Mouse (Mus musculus) kidney, embryonic 14.5 days (tissue): ENCODE results near the gene Cyth2. TPM values are rescaled to one million over a fixed set of nuclear protein-coding genes. Genes with fewer than 3 reads are reported as not detected.

Experiments
- ATAC-seq: fragments of 200-750 bp; cut with Nextera tagmentation; 2 replicates; pipeline ENCODE4 v1.8.0; 2017; ENCODE audit warnings: moderate number of reproducible peaks, mild to moderate bottlenecking, moderate TSS enrichment, moderate library complexity; ENCODE audit not compliant: low FRiP score, low TSS enrichment
- H3K27ac ChIP-seq: fragments of 300-500 bp; sonication (generic); 2 replicates; pipeline ENCODE4 v1.5.1; 2014; ENCODE audit warnings: low read depth, mild to moderate bottlenecking, low read length, moderate library complexity, mixed read lengths
- H3K27me3 ChIP-seq: fragments of 300-500 bp; sonication (generic); 2 replicates; pipeline ENCODE4 v1.6.1; 2014; ENCODE audit warnings: mild to moderate bottlenecking, low read length; ENCODE audit not compliant: control insufficient read depth, insufficient read depth
- H3K36me3 ChIP-seq: fragments of 300-500 bp; sonication (generic); 2 replicates; pipeline ENCODE4 v1.6.1; 2014; ENCODE audit warnings: low read length, mixed read lengths; ENCODE audit not compliant: control insufficient read depth, insufficient read depth
- H3K4me1 ChIP-seq: fragments of 300-500 bp; sonication (generic); 2 replicates; pipeline ENCODE4 v1.6.1; 2014; ENCODE audit warnings: low read length, mixed read lengths; ENCODE audit not compliant: control insufficient read depth, insufficient read depth
- H3K4me2 ChIP-seq: fragments of 300-500 bp; sonication (generic); replicated peaks from 2 replicates; pipeline ENCODE4 v1.6.1; 2014; ENCODE audit warnings: low read depth, mild to moderate bottlenecking, low read length
- H3K4me3 ChIP-seq: fragments of 300-500 bp; sonication (generic); 2 replicates; pipeline ENCODE4 v1.5.1; 2014; ENCODE audit warnings: mild to moderate bottlenecking, low read length
- H3K9ac ChIP-seq: fragments of 300-500 bp; sonication (generic); 2 replicates; pipeline ENCODE4 v1.6.1; 2014; ENCODE audit warnings: low read depth, mild to moderate bottlenecking, low read length, moderate library complexity
- H3K9me3 ChIP-seq: fragments of 300-500 bp; sonication (generic); 2 replicates; pipeline ENCODE4 v1.6.1; 2016; ENCODE audit warnings: low read length; ENCODE audit not compliant: control insufficient read depth
- WGBS: fragments of 180-500 bp; shearing (Covaris S2); extraction: QIAGEN DNeasy Blood & Tissue Kit; methylation state at CpG from one replicate; pipeline ENCODE4 v1.1.7; 2014; 5-methylcytosine and 5-hydroxymethylcytosine counted together
- polyA plus RNA-seq: library from polyadenylated mRNA; unstranded; fragments of >200 nt; fragmentation: Nextera tagmentation; extraction: Ambion mirVana; gene quantifications from 2 replicates; pipeline ENCODE4 v1.2.1, GENCODE M21; 2014

Cyth2 gene
- polyA plus RNA-seq, 1 experiment from 2014 or later: 109 TPM

DNA sequence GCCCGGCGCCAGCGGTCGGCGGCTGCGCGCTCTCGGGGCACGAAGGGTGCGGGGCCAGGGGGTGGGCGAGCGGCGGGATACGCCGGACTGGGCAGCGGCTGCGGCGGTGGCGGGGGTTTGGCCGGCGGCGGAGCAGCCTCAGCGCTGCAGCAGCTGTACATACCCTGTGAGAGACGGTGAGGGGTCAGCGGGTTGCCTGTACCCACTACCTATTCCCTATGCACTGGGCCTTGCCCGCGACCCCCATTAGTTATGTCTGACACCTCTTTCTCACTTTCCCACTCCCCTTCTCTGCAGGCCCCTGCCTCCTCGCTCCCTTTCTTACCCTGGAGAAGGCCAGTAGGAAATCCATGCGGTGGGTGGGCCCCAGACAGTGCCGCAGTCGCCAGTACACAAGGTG lies 19.5 kb upstream of the Cyth2 start:
- Histone ChIP-seq H3K4me3 (peak overlapping the region; percentile 42), H3K9me3 (no peaks in the 10 kb centered on the region; the same call in 1 of the 2 replicates), H3K27me3 (peaks cover 43% of the 10 kb centered on the region), H3K4me2 (peak overlapping the region; percentile 49), H3K36me3 (peaks cover 8% of the 10 kb centered on the region; the same call in 1 of the 2 replicates), H3K4me1 (peaks cover 23% of the 10 kb centered on the region), H3K9ac (peak overlapping the region; percentile 32; the same call in 1 of the 2 replicates), H3K27ac (no peak overlapping the region)
- WGBS: 2% methylated on average over 31 of the region's 31 CpGs
- no peak for ATAC-seq

DNA sequence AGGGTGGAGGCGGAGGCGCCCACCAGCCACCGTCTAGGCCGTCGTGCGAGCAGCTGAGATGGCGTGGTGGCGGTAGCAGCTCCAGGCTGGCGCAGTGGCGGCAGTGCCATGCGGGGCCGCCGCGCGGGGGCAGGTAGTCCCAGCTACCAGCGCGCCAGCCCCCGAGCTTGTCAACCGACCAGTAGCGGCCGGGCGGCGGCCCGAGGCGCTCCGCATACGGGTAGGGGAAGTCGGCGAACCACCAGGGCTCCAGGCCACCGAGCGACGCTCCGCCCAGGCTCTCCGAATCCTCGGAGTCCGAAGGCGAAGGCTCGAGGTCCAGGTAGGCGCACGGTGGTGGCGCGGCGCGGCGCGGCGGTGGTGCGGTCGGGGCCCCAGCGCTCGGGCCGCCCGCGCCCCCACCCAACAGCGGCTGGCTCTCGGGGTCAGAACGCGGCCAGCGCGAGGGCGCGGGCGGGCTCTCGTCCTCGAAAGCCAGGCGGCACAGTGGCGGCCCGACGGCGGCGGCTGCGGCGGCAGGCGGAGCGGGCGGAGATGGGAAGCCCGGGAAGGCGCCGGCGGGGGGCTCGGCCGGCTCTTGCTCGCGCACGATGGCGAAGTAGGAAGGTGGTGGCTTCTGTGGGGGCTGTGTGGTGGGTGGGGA lies 18.9 kb upstream of the Cyth2 start:
- H3K4me2 ChIP-seq: peak overlapping the region; percentile 49
- under 1% methylated on average over 63 of the region's 86 CpGs for WGBS
- peaks cover 14% of the 10 kb centered on the region; the same call in 1 of the 2 replicates for H3K36me3 ChIP-seq
- peak overlapping the region; percentile 32; the same call in 1 of the 2 replicates for H3K9ac ChIP-seq
- no peak for ATAC-seq
- peak overlapping the region; percentile 42 for H3K4me3 ChIP-seq
- H3K27ac ChIP-seq: no peak overlapping the region
- peaks cover 23% of the 10 kb centered on the region for H3K4me1 ChIP-seq
- H3K27me3 ChIP-seq: peaks cover 43% of the 10 kb centered on the region
- H3K9me3 ChIP-seq: no peaks in the 10 kb centered on the region; the same call in 1 of the 2 replicates

DNA sequence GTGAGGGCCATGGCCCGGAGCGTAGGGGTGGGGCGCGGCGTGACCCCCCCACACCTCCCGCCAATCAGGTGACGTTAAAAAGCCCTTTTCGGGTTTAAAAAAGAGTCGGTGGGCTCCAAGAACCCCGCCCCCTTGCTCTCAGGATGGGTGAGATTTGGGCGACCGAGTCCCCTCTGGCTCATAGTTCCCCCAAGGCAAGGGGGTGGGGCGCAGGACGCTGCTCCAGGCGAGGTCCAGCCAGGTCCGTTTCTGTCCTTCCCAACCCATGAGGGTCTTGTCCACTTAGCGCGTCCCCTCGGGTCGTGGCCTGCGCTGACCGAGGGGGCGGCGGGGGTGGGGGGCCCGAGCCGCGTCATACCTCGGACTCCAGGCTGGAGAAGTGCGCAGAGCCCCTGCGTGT lies 18.0 kb upstream of the Cyth2 start:
- Histone ChIP-seq H3K4me2 (peak overlapping the region; percentile 49), H3K4me1 (peaks cover 23% of the 10 kb centered on the region), H3K27me3 (peaks cover 43% of the 10 kb centered on the region), H3K36me3 (peaks cover 23% of the 10 kb centered on the region), H3K9ac (peak overlapping the region; percentile 18; the same call in 1 of the 2 replicates), H3K27ac (no peak overlapping the region), H3K4me3 (peak overlapping the region; percentile 42), H3K9me3 (no peaks in the 10 kb centered on the region; the same call in 1 of the 2 replicates)
- 9% methylated on average over 30 of the region's 30 CpGs for WGBS
- ATAC-seq: no peak

DNA sequence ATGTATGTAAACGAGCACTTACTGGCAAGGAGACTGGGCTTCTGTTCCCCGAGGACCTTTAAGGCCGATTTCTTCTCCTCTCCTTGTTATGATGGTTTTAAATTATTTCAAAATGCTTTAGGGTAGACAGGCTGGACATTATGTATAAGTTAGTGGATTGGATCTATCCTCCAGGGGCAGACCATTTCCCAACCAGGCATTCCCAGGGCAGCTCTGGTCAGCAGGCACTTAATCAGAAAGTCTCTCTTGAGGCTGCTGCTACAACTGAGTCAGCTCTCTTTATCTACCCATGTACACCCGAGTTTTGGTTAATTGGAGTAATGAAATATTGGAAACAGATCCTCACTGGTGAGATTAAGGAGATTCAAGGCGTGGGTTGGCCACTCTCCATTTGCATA lies 16.7 kb upstream of the Cyth2 start:
- peak overlapping the region; percentile 84 for H3K4me3 ChIP-seq
- H3K9me3 ChIP-seq: no peaks in the 10 kb centered on the region
- 27% methylated on average over 5 of the region's 5 CpGs for WGBS
- no peak overlapping the region for H3K27ac ChIP-seq
- ATAC-seq: no peak
- H3K4me2 ChIP-seq: peak overlapping the region; percentile 82
- no peak overlapping the region for H3K9ac ChIP-seq
- H3K4me1 ChIP-seq: peaks cover 23% of the 10 kb centered on the region
- peaks cover 43% of the 10 kb centered on the region for H3K27me3 ChIP-seq
- peaks cover 36% of the 10 kb centered on the region for H3K36me3 ChIP-seq

DNA sequence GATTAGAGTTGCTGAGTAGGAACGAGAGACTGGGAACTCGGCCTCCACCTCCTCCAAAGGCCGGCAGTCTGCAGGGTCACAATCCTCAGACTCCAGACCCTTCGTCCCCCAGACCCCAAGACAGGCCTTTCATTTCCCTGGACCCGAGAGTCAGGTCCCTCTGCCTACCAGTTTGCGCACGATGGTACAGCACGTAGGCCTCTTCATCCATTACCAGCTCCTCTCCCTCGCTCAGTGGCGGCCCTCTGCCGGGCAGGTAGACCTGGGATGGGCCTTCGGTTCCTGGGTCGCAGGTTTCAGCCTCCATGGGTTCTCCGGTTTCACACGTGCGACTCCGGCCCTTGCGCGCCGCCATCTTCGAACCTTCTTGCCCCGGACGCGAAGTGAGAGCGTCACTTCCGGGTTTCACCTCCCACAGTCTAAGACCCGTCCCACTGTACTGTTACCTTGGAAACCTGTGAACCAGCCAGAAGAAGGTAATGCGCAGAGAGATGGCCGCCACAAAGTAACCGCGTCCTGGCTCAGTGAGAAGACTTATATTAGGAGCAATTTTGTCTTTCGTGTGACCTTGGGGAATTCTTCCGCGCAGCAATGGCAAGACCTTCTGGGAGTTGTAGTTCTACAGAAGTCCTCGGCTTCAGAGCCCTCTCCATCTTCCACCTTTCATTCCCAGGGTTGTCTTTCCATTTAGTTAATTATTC lies 16.2 kb upstream of the Cyth2 start, which contains the start of gene Grwd1:
Grwd1 (minus strand) TSS at position 518 of the 701 bp plus-strand sequence.
- H3K27me3 ChIP-seq: peaks cover 40% of the 10 kb centered on the region
- H3K4me3 ChIP-seq: peak within 1 kb of the TSS; percentile 84
- under 1% methylated on average over 35 of the region's 35 CpGs for WGBS
- no peaks in the 10 kb centered on the region for H3K9me3 ChIP-seq
- no peak within 1 kb of the TSS for H3K27ac ChIP-seq
- peaks cover 23% of the 10 kb centered on the region for H3K4me1 ChIP-seq
- peak; percentile 87 for ATAC-seq
- H3K36me3 ChIP-seq: peaks cover 41% of the 10 kb centered on the region
- H3K9ac ChIP-seq: peak within 1 kb of the TSS; percentile 72
- H3K4me2 ChIP-seq: peak within 1 kb of the TSS; percentile 82

DNA sequence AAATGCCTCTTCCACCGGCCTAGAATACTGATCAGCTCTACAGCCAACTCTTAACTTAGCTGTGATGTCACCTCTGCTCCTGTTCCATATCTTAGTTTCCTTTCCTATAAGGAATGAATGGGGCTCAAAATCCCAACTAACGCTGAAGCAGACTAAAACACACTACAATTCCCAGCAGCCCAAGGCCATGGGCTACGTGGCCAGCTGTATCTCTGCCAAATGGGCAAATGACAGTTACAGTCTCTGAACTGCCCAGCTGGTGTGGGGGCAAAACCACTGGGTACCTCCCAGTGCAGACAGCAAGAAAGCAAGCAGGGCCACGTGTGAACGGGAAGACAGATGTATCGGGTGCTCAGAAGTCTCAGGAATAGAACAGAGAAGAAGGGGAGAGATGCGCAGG lies 12.2 kb upstream of the Cyth2 start:
- 95% methylated on average over 7 of the region's 7 CpGs for WGBS
- no peak overlapping the region for H3K4me2 ChIP-seq
- H3K4me3 ChIP-seq: no peak overlapping the region
- peaks cover 56% of the 10 kb centered on the region for H3K36me3 ChIP-seq
- peaks cover 13% of the 10 kb centered on the region for H3K4me1 ChIP-seq
- no peak overlapping the region for H3K9ac ChIP-seq
- H3K9me3 ChIP-seq: no peaks in the 10 kb centered on the region
- H3K27ac ChIP-seq: no peak overlapping the region
- no peak for ATAC-seq
- peaks cover 2% of the 10 kb centered on the region for H3K27me3 ChIP-seq

DNA sequence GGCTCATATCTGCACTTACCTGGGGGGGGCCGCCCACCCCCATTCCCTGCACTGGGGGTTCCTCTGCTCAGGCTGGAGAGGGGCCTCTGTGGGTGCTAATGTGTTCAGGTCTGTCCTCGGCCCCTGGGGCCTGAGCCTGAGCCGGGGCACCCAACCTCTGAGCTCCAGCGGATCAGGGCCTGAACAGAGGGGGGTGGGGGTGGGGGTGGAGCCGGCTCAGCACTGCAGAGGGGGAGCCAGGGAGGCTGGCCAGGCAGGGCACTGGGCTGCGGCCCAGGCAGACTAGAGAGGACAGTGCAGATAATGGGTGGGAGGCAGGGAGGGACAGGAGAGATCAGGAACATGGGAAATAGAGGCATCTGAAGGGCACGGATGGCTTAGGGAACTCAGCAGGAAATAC lies 10.2 kb upstream of the Cyth2 start, which contains the start of gene Kcnj14:
Kcnj14 (minus strand) TSS at position 185 of the 400 bp plus-strand sequence.
- WGBS: 71% methylated on average over 7 of the region's 7 CpGs
- H3K4me3 ChIP-seq: no peak within 1 kb of the TSS
- no peak within 1 kb of the TSS for H3K4me2 ChIP-seq
- H3K9ac ChIP-seq: no peak within 1 kb of the TSS
- no peak within 1 kb of the TSS for H3K27ac ChIP-seq
- H3K27me3 ChIP-seq: no peaks in the 10 kb centered on the region
- no peaks in the 10 kb centered on the region for H3K9me3 ChIP-seq
- H3K4me1 ChIP-seq: peaks cover 7% of the 10 kb centered on the region
- ATAC-seq: no peak
- peaks cover 55% of the 10 kb centered on the region for H3K36me3 ChIP-seq

DNA sequence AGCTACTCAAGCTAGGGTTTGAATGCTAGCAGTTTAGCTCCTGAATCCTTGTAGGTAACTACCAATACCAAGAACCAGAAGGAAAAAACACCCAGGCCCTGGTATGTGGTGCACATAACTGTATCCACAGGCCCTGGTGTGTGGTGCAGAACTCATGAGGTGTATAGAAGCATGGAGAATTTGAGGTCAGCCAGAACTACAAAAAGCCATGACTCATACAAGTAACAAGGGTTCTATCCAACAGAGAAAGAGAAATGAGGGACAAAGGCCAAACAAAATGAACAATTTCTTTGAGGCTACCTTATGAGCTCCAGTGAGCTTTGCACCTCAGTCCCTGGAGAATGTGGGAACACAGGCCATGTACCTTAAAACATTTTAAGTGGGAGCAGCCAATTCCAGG lies 6.5 kb upstream of the Cyth2 start:
- no peak overlapping the region for H3K4me2 ChIP-seq
- H3K36me3 ChIP-seq: peaks cover 18% of the 10 kb centered on the region
- H3K4me3 ChIP-seq: no peak overlapping the region
- no peaks in the 10 kb centered on the region for H3K9me3 ChIP-seq
- no peak overlapping the region for H3K9ac ChIP-seq
- H3K4me1 ChIP-seq: 0 out of 2 replicates have a peak, but pooled peaks cover 4% of the 10 kb centered on the region
- H3K27me3 ChIP-seq: no peaks in the 10 kb centered on the region
- no peak overlapping the region for H3K27ac ChIP-seq
- ATAC-seq: no peak

DNA sequence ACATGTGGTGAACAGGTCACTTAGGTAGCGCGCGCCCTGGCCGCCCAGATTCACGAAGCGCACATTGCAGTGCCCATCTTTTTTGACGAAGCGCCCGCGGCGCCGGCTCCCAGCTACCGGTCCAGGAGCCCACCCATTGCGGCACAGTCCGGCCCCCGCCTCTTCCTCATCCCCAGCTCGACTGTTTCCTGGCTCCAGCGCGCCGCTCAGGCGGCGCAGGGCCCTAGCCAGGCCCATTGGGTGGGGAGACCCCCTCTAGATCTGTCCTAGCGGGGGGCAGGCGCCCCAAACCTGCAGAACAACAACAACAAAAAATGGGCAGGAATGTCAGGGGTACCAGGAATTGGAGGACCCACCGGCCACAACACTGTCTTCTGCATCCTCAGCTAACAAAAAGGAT lies 5.5 kb upstream of the Cyth2 start:
- H3K4me2 ChIP-seq: peak overlapping the region; percentile 39
- H3K36me3 ChIP-seq: peaks cover 7% of the 10 kb centered on the region; the same call in 1 of the 2 replicates
- H3K4me3 ChIP-seq: peak overlapping the region; percentile 16; the same call in 1 of the 2 replicates
- peak overlapping the region; percentile 23; the same call in 1 of the 2 replicates for H3K9ac ChIP-seq
- H3K9me3 ChIP-seq: no peaks in the 10 kb centered on the region
- ATAC-seq: peak; percentile 53; the same call in 1 of the 2 replicates
- H3K4me1 ChIP-seq: peaks cover 9% of the 10 kb centered on the region
- H3K27me3 ChIP-seq: no peaks in the 10 kb centered on the region
- H3K27ac ChIP-seq: no peak overlapping the region
- WGBS: 8% methylated on average over 25 of the region's 25 CpGs
